Mouse (Mus musculus) thymus, adult 2 months (tissue): ENCODE results near the gene Exoc2. TPM values are rescaled to one million over a fixed set of nuclear protein-coding genes. Genes with fewer than 3 reads are reported as not detected.
A peak's percentile ranks its signal among the peaks of the same experiment; 100 is the strongest.

Experiments
- DNase-seq: peaks from one replicate; pipeline ENCODE4 v3.0.0; 2021
- H3K27ac ChIP-seq: fragments of 200-500 bp; 2 replicates; pipeline ENCODE4 v1.5.1; 2012; ENCODE audit warnings: low read length, control low read depth; ENCODE audit not compliant: control insufficient read depth, insufficient read depth
- H3K27me3 ChIP-seq: fragments of 200-500 bp; 2 replicates; pipeline ENCODE4 v1.6.1; 2012; ENCODE audit warnings: mild to moderate bottlenecking, low read length, moderate library complexity, mixed read lengths; ENCODE audit not compliant: control insufficient read depth, insufficient read depth
- H3K36me3 ChIP-seq: fragments of 200-500 bp; 2 replicates; pipeline ENCODE4 v1.6.1; 2012; ENCODE audit warnings: mild to moderate bottlenecking, low read length, moderate library complexity; ENCODE audit not compliant: control insufficient read depth, insufficient read depth
- H3K4me1 ChIP-seq: fragments of 200-500 bp; replicated peaks from 2 replicates; pipeline ENCODE4 v1.6.1; 2012; ENCODE audit warnings: low read length; ENCODE audit not compliant: control insufficient read depth, insufficient read depth
- H3K4me3 ChIP-seq: fragments of 200-500 bp; 2 replicates; pipeline ENCODE4 v1.5.1; 2012; ENCODE audit warnings: mild to moderate bottlenecking, low read length, control low read depth, moderate library complexity; ENCODE audit not compliant: control insufficient read depth, insufficient read depth
- CTCF ChIP-seq: fragments of 200-500 bp; IDR thresholded peaks from 2 replicates; pipeline ENCODE4 v1.5.1; 2012; ENCODE audit warnings: mild to moderate bottlenecking, control low read depth, low read length, moderate library complexity, borderline replicate concordance; ENCODE audit not compliant: control insufficient read depth, poor library complexity, insufficient read depth; ENCODE audit errors: extremely low read depth
- POLR2A ChIP-seq: fragments of 200-500 bp; IDR thresholded peaks from 2 replicates; pipeline ENCODE4 v1.6.1; 2012; ENCODE audit warnings: mild to moderate bottlenecking, low read length, control low read depth, moderate library complexity; ENCODE audit not compliant: control insufficient read depth, poor library complexity, insufficient read depth; ENCODE audit errors: extremely low read depth
- WGBS: fragments of 180-500 bp; shearing (Covaris S2); methylation state at CpG from one replicate; pipeline ENCODE4 v1.1.7; 2018; 5-methylcytosine and 5-hydroxymethylcytosine counted together
- polyA plus RNA-seq: library from polyadenylated mRNA; depleted of rRNA; stranded (reverse); fragments of >200 nt; gene quantifications from 2 replicates; pipeline ENCODE4 v1.2.3, GENCODE M21; 2012; rRNA removed

The Exoc2 gene
- polyA plus RNA-seq, 1 experiment, result 25.7 TPM

DNA sequence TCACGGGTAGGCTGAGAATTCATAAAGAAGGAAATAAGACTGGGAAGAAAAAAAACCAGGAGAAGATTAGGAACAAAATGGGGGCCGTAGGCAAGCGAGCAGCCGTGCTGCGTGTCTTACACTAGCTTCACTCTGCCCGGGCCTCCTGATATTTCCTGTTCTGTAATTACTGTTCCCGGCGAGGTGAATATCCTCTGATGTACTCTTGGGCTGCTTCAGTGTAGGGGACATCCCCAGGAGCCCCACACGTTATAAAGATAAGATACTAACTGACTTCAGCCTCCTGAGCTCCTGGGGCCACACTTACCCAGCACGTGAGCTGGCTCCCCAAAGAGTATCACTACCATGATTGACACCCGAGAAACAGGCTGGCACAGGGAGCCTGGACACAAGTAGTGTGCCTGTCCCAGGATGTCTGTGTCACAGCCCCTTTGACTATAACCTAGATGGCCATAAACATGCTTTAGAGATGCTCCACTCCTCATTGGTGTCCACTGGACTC is 196.2 kb downstream of the Exoc2 start:
- TF ChIP-seq CTCF, result no peak
- TF ChIP-seq POLR2A, result no peak
- no peaks in the 10 kb centered on the region for H3K4me1 ChIP-seq
- no peak overlapping the region for H3K27ac ChIP-seq
- no peaks in the 10 kb centered on the region for H3K36me3 ChIP-seq
- no peak overlapping the region for H3K4me3 ChIP-seq
- DNase-seq, result no peak
- H3K27me3 ChIP-seq, result no peaks in the 10 kb centered on the region
- WGBS, result 66% methylated on average over 11 of the region's 11 CpGs

DNA sequence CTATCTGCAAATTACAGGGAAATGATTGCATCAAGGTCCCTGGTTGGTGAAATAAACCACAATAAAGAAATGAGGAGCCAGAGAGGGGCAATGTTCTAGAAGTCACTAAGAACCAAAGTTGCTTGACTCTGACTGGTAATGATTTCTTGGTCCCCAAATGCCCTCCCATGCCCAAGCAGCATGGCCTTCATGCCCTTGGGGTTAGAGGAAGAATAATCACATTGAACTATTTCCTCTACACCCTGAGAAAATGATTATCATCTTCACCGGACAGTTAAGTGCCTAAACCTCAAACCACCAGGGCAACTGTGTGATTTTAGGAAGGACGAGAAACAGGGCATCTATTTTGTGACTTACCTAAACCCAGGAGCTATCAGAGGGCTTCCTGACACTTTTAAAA is 197.9 kb downstream of the Exoc2 start:
- no peaks in the 10 kb centered on the region for H3K4me1 ChIP-seq
- no peak for DNase-seq
- H3K27me3 ChIP-seq, result no peaks in the 10 kb centered on the region
- TF ChIP-seq POLR2A (no peak), CTCF (no peak)
- no peak overlapping the region for H3K4me3 ChIP-seq
- H3K36me3 ChIP-seq, result no peaks in the 10 kb centered on the region
- 27% methylated on average over 2 of the region's 2 CpGs for WGBS
- no peak overlapping the region for H3K27ac ChIP-seq

DNA sequence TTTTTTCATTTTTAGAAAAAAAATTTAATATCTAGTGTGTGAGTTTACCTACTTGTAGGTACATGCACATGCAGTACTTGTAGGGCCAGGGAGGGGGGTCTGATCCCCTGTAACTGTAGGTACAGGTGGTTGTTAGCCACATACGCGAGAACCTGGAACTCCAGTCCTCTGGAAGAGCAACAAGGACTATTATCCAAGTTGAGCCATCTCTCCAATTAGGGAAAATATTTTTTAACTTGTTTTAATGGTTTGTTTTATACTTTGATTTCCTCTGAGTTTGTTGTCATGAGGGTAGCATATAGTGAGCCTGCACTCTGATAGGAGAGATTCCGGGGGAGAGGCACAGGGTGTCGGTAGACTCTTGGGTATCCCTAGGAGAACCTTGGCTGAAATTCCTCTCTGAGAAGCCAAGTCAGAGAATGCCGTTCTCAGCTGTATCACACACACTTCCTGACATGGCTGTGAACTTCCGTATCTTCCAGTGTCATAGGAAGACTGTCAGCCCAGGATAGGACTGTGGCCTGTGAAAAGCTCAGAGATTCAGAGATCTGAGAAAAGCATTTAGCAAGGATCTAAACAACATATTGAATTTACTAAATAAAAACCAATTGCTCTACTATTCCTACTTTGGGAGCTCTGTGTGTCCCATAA is 206.3 kb downstream of the Exoc2 start:
- Histone ChIP-seq H3K4me1 (peaks cover 23% of the 10 kb centered on the region), H3K4me3 (no peak overlapping the region), H3K36me3 (no peaks in the 10 kb centered on the region), H3K27me3 (no peaks in the 10 kb centered on the region), H3K27ac (peak overlapping the region; percentile 78; the same call in 1 of the 2 replicates)
- TF ChIP-seq POLR2A (no peak), CTCF (no peak)
- no peak for DNase-seq
- WGBS, result 85% methylated on average over 6 of the region's 6 CpGs

DNA sequence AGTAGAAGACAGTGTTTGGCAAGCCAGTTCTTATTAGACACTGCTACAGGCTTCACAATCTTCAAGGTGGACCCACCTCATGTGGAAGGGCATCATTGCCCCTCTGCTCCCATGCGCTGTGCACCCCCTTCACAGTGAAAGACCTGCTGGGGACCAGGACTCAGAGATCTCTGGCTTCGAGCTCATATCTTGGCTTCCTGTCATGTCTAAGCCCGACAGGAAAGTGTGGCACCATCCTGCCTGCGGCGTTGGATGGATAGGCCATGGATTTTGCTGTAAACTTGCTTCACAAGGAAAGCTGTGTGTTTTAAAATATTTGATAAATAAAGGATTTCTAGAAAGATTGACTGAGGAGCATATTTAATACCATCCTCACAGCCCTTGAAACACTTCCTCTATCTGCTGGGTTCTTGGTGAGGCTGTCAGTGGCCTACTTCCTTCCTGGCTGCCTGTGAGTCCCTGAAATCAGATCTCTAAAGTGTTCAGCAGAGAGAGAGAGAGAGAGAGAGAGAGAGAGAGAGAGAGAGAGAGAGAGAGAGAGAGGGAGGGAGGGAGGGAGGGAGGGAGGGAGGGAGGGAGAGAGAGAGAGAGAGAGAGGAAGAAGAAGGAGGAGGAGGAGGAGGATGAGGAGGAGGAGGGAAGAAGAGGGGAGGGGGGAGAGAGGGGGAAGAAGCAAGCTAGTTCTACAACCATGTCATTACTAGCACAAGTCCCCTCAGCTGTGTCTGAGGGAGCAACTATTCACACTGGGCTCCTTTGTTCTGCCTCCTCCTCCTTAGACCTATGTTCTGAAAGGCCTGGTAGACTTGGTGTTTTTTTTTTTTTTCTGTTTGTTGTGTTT is 207.0 kb downstream of the Exoc2 start:
- TF ChIP-seq POLR2A (no peak), CTCF (no peak)
- Histone ChIP-seq H3K27me3 (no peaks in the 10 kb centered on the region), H3K4me3 (no peak overlapping the region), H3K27ac (peak overlapping the region; percentile 90), H3K4me1 (peaks cover 26% of the 10 kb centered on the region), H3K36me3 (no peaks in the 10 kb centered on the region)
- no peak for DNase-seq
- 34% methylated on average over 5 of the region's 5 CpGs for WGBS

DNA sequence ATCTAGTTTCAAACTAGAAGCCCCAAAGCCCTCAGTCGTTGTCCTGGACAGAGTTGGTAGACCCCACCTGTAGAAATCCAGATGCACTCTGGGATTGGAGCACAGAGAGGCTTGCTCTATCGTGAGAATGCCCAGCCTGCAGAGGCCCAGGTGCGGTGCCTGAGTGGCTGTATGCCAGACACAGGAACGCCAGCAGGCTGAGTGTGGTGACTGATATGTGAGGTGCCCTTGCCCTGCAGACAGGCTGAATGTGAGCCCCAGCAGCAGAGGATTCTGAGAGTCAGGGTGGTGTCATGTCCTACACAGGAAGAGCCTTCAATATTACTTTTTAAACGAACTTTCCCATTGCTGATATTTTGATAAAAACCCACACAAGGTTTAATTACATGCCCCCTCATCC is 208.0 kb downstream of the Exoc2 start:
- Histone ChIP-seq H3K27ac (no peak overlapping the region), H3K27me3 (no peaks in the 10 kb centered on the region), H3K36me3 (no peaks in the 10 kb centered on the region), H3K4me3 (no peak overlapping the region), H3K4me1 (peaks cover 35% of the 10 kb centered on the region)
- TF ChIP-seq POLR2A, result no peak
- 0 out of 2 replicates have a peak, but pooled peaks have one; percentile 12 for TF ChIP-seq CTCF
- WGBS, result 17% methylated on average over 5 of the region's 5 CpGs
- DNase-seq, result no peak

DNA sequence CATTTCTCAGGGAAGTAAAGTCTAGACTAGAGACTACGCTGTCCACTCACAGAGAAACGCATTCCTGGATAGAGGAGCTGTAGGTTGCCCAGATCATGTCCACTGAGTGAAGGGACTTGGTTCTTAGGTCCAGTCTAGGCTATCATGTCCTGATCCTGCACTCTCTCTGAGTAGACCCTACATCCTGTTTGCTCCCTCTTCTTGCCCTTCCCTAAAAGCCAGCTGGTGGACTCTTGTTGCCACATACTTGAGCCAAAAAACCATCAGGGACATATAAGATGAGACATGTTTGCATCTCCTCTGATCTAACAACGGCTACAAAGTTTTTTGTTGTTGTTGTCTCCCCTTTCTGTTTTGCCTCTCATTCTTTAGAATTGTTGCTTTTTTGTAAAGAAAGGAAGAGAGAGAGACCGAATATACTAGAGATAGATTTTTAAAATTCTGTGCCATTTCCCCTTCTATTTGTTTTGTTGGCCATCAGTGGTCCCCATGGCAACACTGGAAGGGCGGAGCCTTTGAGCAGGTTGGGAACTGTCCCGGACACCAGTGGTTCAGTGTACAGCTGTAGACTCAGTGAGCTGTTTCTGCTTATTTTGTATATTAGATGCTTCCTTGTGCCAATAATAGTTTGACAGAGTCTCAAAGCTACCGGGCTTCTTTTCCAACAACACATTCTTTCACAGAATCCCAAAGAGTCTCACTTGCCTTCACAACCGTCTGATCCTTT is 209.7 kb downstream of the Exoc2 start:
- Histone ChIP-seq H3K4me3 (no peak overlapping the region), H3K36me3 (no peaks in the 10 kb centered on the region), H3K27me3 (no peaks in the 10 kb centered on the region), H3K27ac (no peak overlapping the region), H3K4me1 (peaks cover 51% of the 10 kb centered on the region)
- 80% methylated on average over 8 of the region's 8 CpGs for WGBS
- no peak for TF ChIP-seq POLR2A
- no peak for TF ChIP-seq CTCF
- DNase-seq, result no peak

Other genes with a start within 250 kb of the Exoc2 start
- 6.6 and 7.4 TPM in 2 replicates for gene Irf4, start 224.9 kb downstream of the Exoc2 start, polyA plus RNA-seq
- gene Hus1b, start 26.3 kb downstream of the Exoc2 start, polyA plus RNA-seq, result 0.77 and 1.1 TPM in 2 replicates
- gene Gm5447, start 111 bp upstream of the Exoc2 start, polyA plus RNA-seq, result not detected in 2 replicates